ENCODE assay signal across 16 mouse cellular contexts in genomic region chr3:37652537-37652936, GRCm38 (mm10). TPM values are rescaled to one million over a fixed set of nuclear protein-coding genes. Genes with fewer than 3 reads are reported as not detected.
DNase-seq lines count a peak whose midpoint lies in the region; ATAC-seq and TF ChIP-seq lines count a peak whose summit lies in the region.
"Had no signal": no experiment of that assay in that cellular context is flagged by ENCODE, and none has a peak within 500 bp of the region (broad histone marks: within the 10 kb centered on the region; RNA-seq: fewer than 3 reads in every experiment).

No protein-coding gene starts in this region.

- no peak overlapping the region for H3K9ac ChIP-seq in stomach, postnatal 0 days (ENCODE audit: low read length)
- H3K9ac ChIP-seq: hindbrain, embryonic 13.5 days; midbrain, embryonic 12.5 days; neural tube, embryonic 13.5 days had no signal

- H3K9me3 ChIP-seq in stomach, postnatal 0 days (ENCODE audit: control insufficient read depth, low read length) = no peaks in the 10 kb centered on the region
- H3K9me3 ChIP-seq in hindbrain, embryonic 10.5 days = no peaks in the 10 kb centered on the region
- H3K9me3 ChIP-seq: hindbrain, embryonic 13.5 days; midbrain, embryonic 12.5 days; neural tube, embryonic 13.5 days had no signal

- no peaks in the 10 kb centered on the region for H3K36me3 ChIP-seq in stomach, postnatal 0 days (ENCODE audit: control insufficient read depth, insufficient read depth, low read length)
- H3K36me3 ChIP-seq in hindbrain, embryonic 10.5 days = peaks cover 12% of the 10 kb centered on the region; the same call in 1 of the 2 replicates
- H3K36me3 ChIP-seq: hindbrain, embryonic 13.5 days; midbrain, embryonic 12.5 days; neural tube, embryonic 13.5 days had no signal

- peaks cover 12% of the 10 kb centered on the region; the same call in 1 of the 2 replicates for H3K4me1 ChIP-seq in lung, adult 2 months (ENCODE audit: control insufficient read depth, insufficient read depth, low read length)
- no peaks in the 10 kb centered on the region for H3K4me1 ChIP-seq in stomach, postnatal 0 days (replicated peaks; ENCODE audit: control insufficient read depth, insufficient read depth)
- peaks cover 43% of the 10 kb centered on the region for H3K4me1 ChIP-seq in hindbrain, embryonic 10.5 days (replicated peaks)

- 76% methylated on average over 9 of the region's 9 CpGs for WGBS in lung, adult 2 months
- 59% methylated on average over 9 of the region's 9 CpGs for whole genome bisulfite sequencing in stomach, postnatal 0 days
- WGBS in hindbrain, embryonic 10.5 days = 89% methylated on average over 9 of the region's 9 CpGs

- DNase-seq in kidney, adult 18-20 months = peak; percentile 46
- DNase-seq in kidney, postnatal 14 days = peak; percentile 58
- no peak for DNase-seq in lung, adult 2 months
- DNase-seq in stomach, postnatal 0 days (ENCODE audit: low spot score) = peak; percentile 60
- DNase-seq in hindbrain, embryonic 10.5 days (ENCODE audit: low spot score) = no peak
- no peak for DNase-seq in cerebellum, postnatal 25 days
- no peak for DNase-seq in gastrocnemius, postnatal 14 days
- DNase-seq: adrenal gland, adult 2 months; cerebellum, postnatal 14 days; right cerebral cortex, postnatal 14 days had no signal

- TF ChIP-seq CTCF in lung, adult 2 months (IDR thresholded peaks at IDR 0.05; ENCODE audit: insufficient read depth, low read length) = no peak
- no peak for TF ChIP-seq CTCF in stomach, postnatal 0 days (IDR thresholded peaks at IDR 0.05; ENCODE audit: low read depth)

- no peak for TF ChIP-seq EP300 in stomach, postnatal 0 days (optimal IDR thresholded peaks at IDR 0.05)

- H3K27ac ChIP-seq in stomach, postnatal 0 days (replicated peaks) = peak overlapping the region; percentile 49
- H3K27ac ChIP-seq in hindbrain, embryonic 10.5 days = no peak overlapping the region
- H3K27ac ChIP-seq: hindbrain, embryonic 13.5 days; midbrain, embryonic 12.5 days; neural tube, embryonic 13.5 days had no signal

- no peak overlapping the region for H3K4me2 ChIP-seq in stomach, postnatal 0 days (replicated peaks; ENCODE audit: low read depth)
- H3K4me2 ChIP-seq: heart, embryonic 11.5 days; hindbrain, embryonic 13.5 days; midbrain, embryonic 12.5 days; neural tube, embryonic 13.5 days had no signal

- ATAC-seq in stomach, postnatal 0 days (ENCODE audit: low FRiP score, low TSS enrichment) = peak; percentile 13; the same call in 1 of the 2 replicates
- ATAC-seq: Patski had no signal

- peak overlapping the region; percentile 0 for H3K4me3 ChIP-seq in lung, adult 2 months (replicated peaks; ENCODE audit: extremely low read depth, low read depth, low read length)
- H3K4me3 ChIP-seq in stomach, postnatal 0 days (ENCODE audit: low read depth, low read length) = no peak overlapping the region
- no peak overlapping the region for H3K4me3 ChIP-seq in hindbrain, embryonic 10.5 days
- H3K4me3 ChIP-seq: hindbrain, embryonic 13.5 days; midbrain, embryonic 12.5 days; neural tube, embryonic 13.5 days had no signal

- H3K27me3 ChIP-seq in stomach, postnatal 0 days (ENCODE audit: control insufficient read depth, insufficient read depth, low read length) = no peaks in the 10 kb centered on the region
- peaks cover 63% of the 10 kb centered on the region for H3K27me3 ChIP-seq in hindbrain, embryonic 10.5 days (ENCODE audit: insufficient read depth, poor library complexity, severe bottlenecking)
- H3K27me3 ChIP-seq: CH12.LX, Patski had no signal

- intact Hi-C loops in gastrocnemius, postnatal 14 days (cut with DNase I; ENCODE audit: low total_unique reads) = no loop called here

- peak; percentile 19; the same call in 1 of the 2 replicates for TF ChIP-seq POLR2A in lung, adult 2 months (IDR thresholded peaks at IDR 0.05; ENCODE audit: borderline replicate concordance, extremely low read depth, low read depth, low read length)

RNA-seq across cellular contexts. Expression of gene Spry1, which starts 12.8 kb away (rescaled TPM):
- polyA plus RNA-seq in lung, adult 2 months (2012; rRNA removed) = 105 and 124 TPM in 2 replicates
- polyA plus RNA-seq in stomach, postnatal 0 days (2015; fragmentation: Nextera tagmentation; extraction: Ambion mirVana) = 9.4 and 14.1 TPM in 2 replicates
- polyA plus RNA-seq in hindbrain, embryonic 10.5 days (2016; fragmentation: Nextera tagmentation; extraction: Ambion mirVana) = 11.3 and 16.9 TPM in 2 replicates
- 10 to 100 TPM; 33.1 to 39.9 TPM for total RNA-seq in gastrocnemius, postnatal 14 days (2021)
- total RNA-seq: CH12.LX had no signal

Comparison
In these comparisons a context has a peak if more than half of its experiments do, and no peak if none do; other contexts are left out.
1. DNase-seq: peak in kidney, adult 18-20 months (single experiment), kidney, postnatal 14 days (single experiment) and stomach, postnatal 0 days (single experiment); none in lung, adult 2 months (single experiment), hindbrain, embryonic 10.5 days (single experiment), cerebellum, postnatal 25 days (0 of 2) and gastrocnemius, postnatal 14 days (single experiment).